Mouse (Mus musculus): ENCODE measurements around the gene Ctdsp1. TPM values are rescaled to one million over a fixed set of nuclear protein-coding genes. Genes with fewer than 3 reads are reported as not detected.

Gene Ctdsp1
- total and polyA plus RNA-seq, 3 experiments: 122 to 137 (median 122) TPM

DNA sequence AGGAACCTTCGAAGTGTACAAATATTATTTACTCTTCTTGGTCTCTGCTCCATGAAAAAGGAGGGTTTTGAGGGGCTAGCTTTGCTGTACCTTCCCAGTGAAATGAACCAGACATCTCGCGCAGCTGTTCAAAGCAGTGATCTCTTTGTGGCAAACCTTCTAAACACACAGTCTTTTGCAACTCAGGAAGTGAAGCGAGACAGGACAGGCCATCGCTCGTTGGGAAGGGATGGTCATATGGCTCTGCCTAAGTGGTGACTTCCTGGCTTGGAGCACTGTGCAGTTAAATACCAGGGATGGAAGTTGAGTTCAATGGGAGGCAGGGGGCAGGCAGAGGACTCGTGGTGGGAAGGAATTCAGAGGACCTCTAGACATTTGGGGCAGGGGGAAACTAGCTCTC lies 34.5 kb downstream of the Ctdsp1 start:
- DNase-seq: no peak
- TF ChIP-seq CTCF (IDR thresholded peaks at IDR 0.05) (no peak), POLR2A (IDR thresholded peaks at IDR 0.05; ENCODE audit: insufficient read depth, low read depth, low read length) (no peak), EP300 (IDR thresholded peaks at IDR 0.05; ENCODE audit: insufficient read depth, low read depth, low read length) (no peak)
- H3K27me3 ChIP-seq (ENCODE audit: control insufficient read depth, insufficient read depth, low read length): no peaks in the 10 kb centered on the region
- no peaks in the 10 kb centered on the region for H3K79me2 ChIP-seq (replicated peaks; ENCODE audit: control insufficient read depth, insufficient read depth, low read length)
- H3K27ac ChIP-seq: no peak overlapping the region
- 48% methylated on average over 7 of the region's 7 CpGs for WGBS
- no peak overlapping the region for H3K9ac ChIP-seq (ENCODE audit: low read depth, low read length)
- intact Hi-C loops (cut with DNase I): no loop called here
- H3K4me3 ChIP-seq: no peak overlapping the region
- no peaks in the 10 kb centered on the region for H3K36me3 ChIP-seq (ENCODE audit: control insufficient read depth, insufficient read depth, low read length)
- H3K4me1 ChIP-seq (ENCODE audit: control insufficient read depth, insufficient read depth, low read length): no peaks in the 10 kb centered on the region

DNA sequence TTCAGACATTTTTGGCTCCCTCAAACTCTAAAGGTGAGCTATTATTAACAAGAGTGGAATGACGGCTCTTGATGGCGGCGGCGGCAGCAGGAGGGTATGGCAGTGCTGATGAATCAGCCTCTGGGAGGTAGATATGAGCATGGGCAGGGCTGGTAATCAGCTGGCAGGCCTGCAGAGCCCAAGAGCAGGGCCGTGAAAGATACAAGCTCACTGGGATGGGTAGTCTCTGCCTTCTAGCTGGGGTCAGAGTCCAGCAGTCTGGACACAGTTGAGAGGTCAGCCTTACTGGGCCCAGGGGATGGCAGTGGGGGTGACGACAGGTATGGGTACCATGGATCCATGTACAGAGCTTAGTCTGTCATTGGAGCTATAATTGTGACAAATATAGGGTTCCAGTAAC lies 41.9 kb downstream of the Ctdsp1 start:
- H3K79me2 ChIP-seq (replicated peaks; ENCODE audit: control insufficient read depth, insufficient read depth, low read length): no peaks in the 10 kb centered on the region
- H3K4me1 ChIP-seq (ENCODE audit: control insufficient read depth, insufficient read depth, low read length): peaks cover 4% of the 10 kb centered on the region
- DNase-seq: no peak
- TF ChIP-seq EP300 (IDR thresholded peaks at IDR 0.05; ENCODE audit: insufficient read depth, low read depth, low read length) (no peak), CTCF (IDR thresholded peaks at IDR 0.05) (no peak), POLR2A (IDR thresholded peaks at IDR 0.05; ENCODE audit: insufficient read depth, low read depth, low read length) (no peak)
- H3K36me3 ChIP-seq (ENCODE audit: control insufficient read depth, insufficient read depth, low read length): peaks cover 4% of the 10 kb centered on the region; the same call in 1 of the 2 replicates
- no peak overlapping the region for H3K27ac ChIP-seq
- H3K9ac ChIP-seq (ENCODE audit: low read depth, low read length): no peak overlapping the region
- no peaks in the 10 kb centered on the region for H3K27me3 ChIP-seq (ENCODE audit: control insufficient read depth, insufficient read depth, low read length)
- no peak overlapping the region for H3K4me3 ChIP-seq
- 75% methylated on average over 6 of the region's 6 CpGs for WGBS
- intact Hi-C loops (cut with DNase I): no loop called here

DNA sequence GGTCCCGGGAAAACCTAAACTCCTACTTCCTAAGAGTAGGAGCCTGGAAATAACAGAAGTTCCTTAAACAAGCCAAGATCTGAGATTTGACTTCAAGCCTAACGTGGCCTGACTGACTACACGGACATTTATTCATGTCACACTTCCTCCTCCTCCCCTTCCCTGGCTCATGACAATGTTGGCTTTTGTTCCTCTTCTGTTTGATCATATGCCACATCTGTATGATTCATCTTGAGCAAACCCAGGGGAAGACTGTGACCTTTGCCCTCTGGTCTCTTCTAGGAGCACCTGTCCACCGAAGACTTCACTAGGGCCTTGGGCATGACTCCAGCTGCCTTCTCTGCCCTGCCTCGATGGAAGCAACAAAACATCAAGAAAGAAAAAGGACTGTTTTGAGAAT lies 43.3 kb downstream of the Ctdsp1 start:
- Histone ChIP-seq H3K27me3 (ENCODE audit: control insufficient read depth, insufficient read depth, low read length) (no peaks in the 10 kb centered on the region), H3K27ac (no peak overlapping the region), H3K79me2 (replicated peaks; ENCODE audit: control insufficient read depth, insufficient read depth, low read length) (no peaks in the 10 kb centered on the region), H3K4me3 (no peak overlapping the region), H3K36me3 (ENCODE audit: control insufficient read depth, insufficient read depth, low read length) (peaks cover 4% of the 10 kb centered on the region; the same call in 1 of the 2 replicates), H3K4me1 (ENCODE audit: control insufficient read depth, insufficient read depth, low read length) (peaks cover 4% of the 10 kb centered on the region), H3K9ac (ENCODE audit: low read depth, low read length) (no peak overlapping the region)
- peak in 1 of 2 experiments; percentile 14 for DNase-seq
- TF ChIP-seq EP300 (IDR thresholded peaks at IDR 0.05; ENCODE audit: insufficient read depth, low read depth, low read length) (no peak), POLR2A (IDR thresholded peaks at IDR 0.05; ENCODE audit: insufficient read depth, low read depth, low read length) (no peak), CTCF (IDR thresholded peaks at IDR 0.05) (no peak)
- intact Hi-C loops (cut with DNase I): no loop called here
- 29% methylated on average over 5 of the region's 5 CpGs for WGBS

DNA sequence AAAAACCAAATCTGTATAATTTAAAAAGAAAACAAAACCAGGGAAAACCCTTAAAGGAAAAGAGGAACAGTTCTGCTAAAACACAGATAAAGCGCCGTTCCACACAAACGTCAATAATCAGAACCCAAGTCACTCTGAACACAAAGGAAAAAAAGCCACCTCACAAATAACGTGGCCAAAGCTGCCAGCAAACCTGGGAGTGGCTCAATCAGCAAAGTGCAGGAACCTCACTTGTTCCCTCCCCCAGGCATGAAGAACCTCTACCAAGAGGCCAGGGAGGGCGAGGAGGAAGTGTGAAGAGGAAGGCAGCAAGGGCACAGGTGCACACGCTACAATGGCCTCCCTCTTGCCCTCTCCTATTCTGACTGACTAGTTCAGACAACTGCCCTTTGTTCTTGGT lies 44.3 kb downstream of the Ctdsp1 start:
- peak in 1 of 2 experiments; percentile 11 for DNase-seq
- 70% methylated on average over 6 of the region's 6 CpGs for WGBS
- Histone ChIP-seq H3K4me1 (ENCODE audit: control insufficient read depth, insufficient read depth, low read length) (peaks cover 4% of the 10 kb centered on the region), H3K27ac (no peak overlapping the region), H3K79me2 (replicated peaks; ENCODE audit: control insufficient read depth, insufficient read depth, low read length) (no peaks in the 10 kb centered on the region), H3K27me3 (ENCODE audit: control insufficient read depth, insufficient read depth, low read length) (no peaks in the 10 kb centered on the region), H3K9ac (ENCODE audit: low read depth, low read length) (no peak overlapping the region), H3K4me3 (no peak overlapping the region), H3K36me3 (ENCODE audit: control insufficient read depth, insufficient read depth, low read length) (peaks cover 4% of the 10 kb centered on the region; the same call in 1 of the 2 replicates)
- TF ChIP-seq CTCF (IDR thresholded peaks at IDR 0.05) (no peak), EP300 (IDR thresholded peaks at IDR 0.05; ENCODE audit: insufficient read depth, low read depth, low read length) (no peak), POLR2A (IDR thresholded peaks at IDR 0.05; ENCODE audit: insufficient read depth, low read depth, low read length) (no peak)
- intact Hi-C loops (cut with DNase I): no loop called here

DNA sequence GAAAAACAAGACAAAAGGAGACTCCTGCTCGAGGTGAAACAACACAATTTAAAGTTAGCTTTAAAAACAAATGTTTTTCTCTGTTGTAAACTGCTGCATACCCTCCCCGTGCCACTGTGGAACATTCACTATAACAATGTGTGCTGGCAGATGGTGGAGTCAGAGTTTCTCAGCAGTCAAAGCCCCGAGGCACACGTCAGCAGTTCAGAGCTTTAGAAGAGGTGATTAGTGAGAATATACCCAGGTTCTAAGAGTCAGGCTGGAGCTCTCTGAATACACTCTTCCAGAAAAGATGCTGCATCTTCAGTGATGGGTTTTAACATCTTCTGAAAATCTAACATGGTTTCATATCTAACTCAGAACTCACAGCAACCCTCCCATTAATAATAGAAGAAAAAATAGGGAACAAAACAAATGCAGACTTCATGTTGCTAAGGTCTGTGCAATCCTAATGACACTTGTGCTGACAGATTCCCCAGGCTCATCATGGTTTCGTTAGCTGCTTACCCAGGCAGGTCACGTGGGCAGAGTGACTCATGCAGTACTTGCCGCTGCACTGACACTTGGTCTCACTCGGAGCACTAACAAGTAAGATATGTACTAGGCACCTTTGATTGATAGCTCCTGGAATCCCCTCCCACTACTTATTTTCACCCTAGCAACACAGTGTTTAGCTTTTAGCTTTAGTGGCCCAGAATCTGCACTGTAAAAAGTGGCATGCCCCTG lies 46.6 kb downstream of the Ctdsp1 start:
- Histone ChIP-seq H3K4me3 (no peak overlapping the region), H3K79me2 (replicated peaks; ENCODE audit: control insufficient read depth, insufficient read depth, low read length) (no peaks in the 10 kb centered on the region), H3K4me1 (ENCODE audit: control insufficient read depth, insufficient read depth, low read length) (peaks cover 4% of the 10 kb centered on the region), H3K27me3 (ENCODE audit: control insufficient read depth, insufficient read depth, low read length) (no peaks in the 10 kb centered on the region), H3K27ac (no peak overlapping the region), H3K36me3 (ENCODE audit: control insufficient read depth, insufficient read depth, low read length) (peaks cover 4% of the 10 kb centered on the region), H3K9ac (ENCODE audit: low read depth, low read length) (no peak overlapping the region)
- peak in 1 of 2 experiments; percentile 66 for DNase-seq
- 56% methylated on average over 8 of the region's 8 CpGs for WGBS
- TF ChIP-seq POLR2A (IDR thresholded peaks at IDR 0.05; ENCODE audit: insufficient read depth, low read depth, low read length) (no peak), CTCF (IDR thresholded peaks at IDR 0.05) (no peak), EP300 (IDR thresholded peaks at IDR 0.05; ENCODE audit: insufficient read depth, low read depth, low read length) (no peak)
- intact Hi-C loops (cut with DNase I): no loop called here

DNA sequence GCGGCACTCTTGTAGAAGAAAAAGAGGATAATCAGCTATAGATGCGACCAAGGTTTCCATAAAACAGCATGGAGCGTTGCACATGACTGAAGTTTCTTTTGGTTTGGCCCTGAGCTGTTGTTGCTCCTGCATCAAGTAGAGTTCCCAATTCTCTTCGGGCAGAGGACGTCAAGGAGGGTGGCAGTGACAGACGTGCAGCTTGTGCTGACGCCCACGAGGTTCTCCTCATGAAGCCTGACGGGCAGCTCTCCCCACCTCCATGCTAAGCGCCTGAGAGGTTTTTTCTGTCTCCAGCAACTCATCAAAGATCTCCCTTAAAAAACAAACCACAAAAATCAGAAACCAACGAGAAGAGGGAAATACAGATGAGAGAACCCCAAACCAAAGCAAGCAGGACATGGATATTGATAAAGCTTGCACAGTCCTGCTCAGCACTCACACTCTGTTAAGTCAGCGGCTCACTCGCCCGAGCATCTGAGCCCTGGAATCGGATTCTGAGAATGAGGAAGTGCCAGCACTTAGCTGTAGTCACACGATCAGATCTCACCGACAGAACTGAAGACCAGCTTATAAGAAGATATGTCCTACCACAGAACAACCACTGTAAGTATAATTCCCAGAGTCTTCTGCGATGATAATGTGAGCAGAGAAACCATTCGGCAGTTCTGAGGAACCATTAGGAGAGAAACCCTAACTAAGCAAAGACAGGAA lies 48.0 kb downstream of the Ctdsp1 start:
- 84% methylated on average over 19 of the region's 19 CpGs for WGBS
- DNase-seq: no peak
- intact Hi-C loops (cut with DNase I): no loop called here
- Histone ChIP-seq H3K27me3 (ENCODE audit: control insufficient read depth, insufficient read depth, low read length) (no peaks in the 10 kb centered on the region), H3K79me2 (replicated peaks; ENCODE audit: control insufficient read depth, insufficient read depth, low read length) (no peaks in the 10 kb centered on the region), H3K27ac (no peak overlapping the region), H3K4me1 (ENCODE audit: control insufficient read depth, insufficient read depth, low read length) (peaks cover 4% of the 10 kb centered on the region), H3K36me3 (ENCODE audit: control insufficient read depth, insufficient read depth, low read length) (peaks cover 4% of the 10 kb centered on the region), H3K4me3 (no peak overlapping the region), H3K9ac (ENCODE audit: low read depth, low read length) (no peak overlapping the region)
- no peak for TF ChIP-seq EP300 (IDR thresholded peaks at IDR 0.05; ENCODE audit: insufficient read depth, low read depth, low read length)
- no peak for TF ChIP-seq POLR2A (IDR thresholded peaks at IDR 0.05; ENCODE audit: insufficient read depth, low read depth, low read length)
- TF ChIP-seq CTCF (IDR thresholded peaks at IDR 0.05): no peak
